Mouse (Mus musculus) left cerebral cortex, adult 18-20 months (tissue): ENCODE measurements around the gene Dmpk. TPM values are rescaled to one million over a fixed set of nuclear protein-coding genes. Genes with fewer than 3 reads are reported as not detected.
A peak's percentile ranks its signal among the peaks of the same experiment; 100 is the strongest.

ENCODE experiments used
- DNase-seq, 2 experiments: peaks; one replicate each; pipeline ENCODE4 v3.0.0; 2021 to 2022; ENCODE audit warnings: low spot score in 2 of 2, mixed read lengths in 1 of 2
- microRNA-seq, 2 experiments: library from miRNA; unstranded; fragments of <30 nt; microRNA quantifications; one replicate each; pipeline ENCODE4 v1.2.0; 2021
- total RNA-seq, 2 experiments: library from RNA; stranded (reverse); gene quantifications; 2 replicates each; pipeline ENCODE4 v1.2.3; 2021

Dmpk gene
- total RNA-seq, 2 experiments from 2014 or later = 26.6 to 32.0 TPM

DNA sequence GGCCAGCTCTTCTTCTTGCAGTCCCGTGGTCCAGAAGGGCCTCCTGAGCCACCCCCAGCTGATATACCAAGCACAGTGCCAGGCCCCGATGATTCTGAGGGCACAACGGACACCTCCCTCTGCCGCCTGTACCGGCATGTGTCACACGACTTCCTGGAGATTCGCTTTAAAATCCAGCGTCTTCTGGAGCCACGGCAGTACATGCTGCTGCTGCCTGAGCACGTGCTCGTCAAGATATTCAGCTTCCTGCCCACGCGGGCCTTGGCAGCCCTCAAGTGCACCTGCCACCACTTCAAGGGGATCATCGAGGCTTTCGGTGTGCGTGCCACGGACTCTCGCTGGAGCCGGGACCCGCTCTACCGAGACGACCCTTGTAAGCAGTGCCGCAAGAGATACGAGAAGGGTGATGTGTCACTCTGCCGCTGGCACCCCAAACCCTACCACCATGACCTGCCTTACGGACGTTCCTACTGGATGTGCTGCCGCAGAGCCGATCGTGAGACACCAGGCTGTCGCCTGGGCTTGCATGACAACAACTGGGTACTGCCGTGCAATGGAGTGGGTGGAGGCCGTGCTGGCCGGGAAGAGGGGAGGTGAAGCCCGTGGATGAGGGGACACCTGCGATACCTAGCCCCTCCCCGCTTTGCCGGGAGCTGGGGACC, 53.2 kb downstream of the Dmpk start:
- DNase-seq = peak; percentile 48 to 50

DNA sequence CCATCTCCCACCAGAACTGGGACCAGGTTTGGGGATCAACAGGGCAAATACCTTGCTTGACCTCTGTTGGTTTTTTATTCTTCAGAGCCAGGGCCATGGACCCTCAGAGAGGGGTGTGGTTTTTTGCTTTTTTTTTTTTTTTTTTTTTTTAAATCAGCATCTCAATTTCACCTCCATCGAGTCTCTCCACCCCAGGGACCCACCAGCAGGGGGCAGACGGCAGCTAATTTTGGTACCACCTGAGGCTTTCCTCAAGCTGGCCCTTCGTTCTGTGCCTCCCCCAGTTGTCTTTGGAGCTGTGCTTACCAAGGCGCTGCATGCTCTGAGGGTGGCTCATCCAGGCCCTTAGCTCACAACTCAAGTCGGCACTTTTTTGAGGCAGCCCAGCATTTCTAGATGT, 53.7 kb downstream of the Dmpk start:
- DNase-seq = peak; percentile 61 to 74

Small RNA genes lying within 50 kb of the gene (microRNA-seq; reads per million reads assigned to microRNA genes)
- 2.7 to 4.0 reads per million in 2 experiments for gene Mir3100

Other genes starting within 250 kb of the Dmpk start
- gene Mill2, start 243.9 kb upstream of the Dmpk start, total RNA-seq = 1 to 10 TPM; 2.3 to 3.0 TPM
- 10 to 100 TPM in 1 of 2 experiments, 1 to 10 TPM in 1; 9.5 to 19.9 TPM for gene Pglyrp1, start 212.5 kb upstream of the Dmpk start, total RNA-seq
- 10 to 100 TPM; 10.5 to 12.6 TPM for gene Ccdc61, start 173.4 kb upstream of the Dmpk start, total RNA-seq
- 10 to 100 TPM; 69.9 to 70.1 TPM for gene Nova2, start 158.0 kb upstream of the Dmpk start, total RNA-seq
- under 1 TPM; 0.40 to 0.49 TPM for gene Nanos2, start 96.4 kb upstream of the Dmpk start, total RNA-seq
- gene Mypop, start 92.6 kb upstream of the Dmpk start, total RNA-seq = 10 to 100 TPM; 53.8 to 59.5 TPM
- gene Irf2bp1, start 79.8 kb upstream of the Dmpk start, total RNA-seq = 10 to 100 TPM; 55.7 to 57.8 TPM
- not detected for gene Foxa3, start 60.3 kb upstream of the Dmpk start, total RNA-seq
- 100 to 1,000 TPM; 116 to 123 TPM for gene Sympk, start 59.5 kb upstream of the Dmpk start, total RNA-seq
- under 1 TPM in 1 of 2 experiments, not detected in 1; 0.35 TPM for gene Rsph6a, start 29.2 kb upstream of the Dmpk start, total RNA-seq
- 100 to 1,000 TPM; 143 TPM for gene Dmwd, start 7.6 kb upstream of the Dmpk start, total RNA-seq
- gene Six5, start 10.7 kb downstream of the Dmpk start, total RNA-seq = 1 to 10 TPM; 2.3 to 3.0 TPM
- under 1 TPM; 0.16 to 0.40 TPM for gene Gm4969, start 34.5 kb downstream of the Dmpk start, total RNA-seq
- gene Fbxo46, start 36.0 kb downstream of the Dmpk start, total RNA-seq = 10 to 100 TPM; 13.6 to 15.6 TPM
- gene Qpctl, start 65.4 kb downstream of the Dmpk start, total RNA-seq = 10 to 100 TPM; 15.0 to 17.0 TPM
- gene Snrpd2, start 65.9 kb downstream of the Dmpk start, total RNA-seq = 10 to 100 TPM; 73.9 to 78.5 TPM
- 1 to 10 TPM; 1.4 to 1.8 TPM for gene Gipr, start 82.3 kb downstream of the Dmpk start, total RNA-seq
- gene Eml2, start 92.6 kb downstream of the Dmpk start, total RNA-seq = 100 to 1,000 TPM; 141 to 147 TPM
- gene Gpr4, start 128.7 kb downstream of the Dmpk start, total RNA-seq = 1 to 10 TPM; 2.5 to 3.6 TPM
- gene Opa3, start 144.5 kb downstream of the Dmpk start, total RNA-seq = 10 to 100 TPM; 47.3 to 47.6 TPM
- 10 to 100 TPM; 13.6 to 15.1 TPM for gene Vasp, start 188.0 kb downstream of the Dmpk start, total RNA-seq
- not detected for gene Ppm1n, start 196.2 kb downstream of the Dmpk start, total RNA-seq
- gene Rtn2, start 198.8 kb downstream of the Dmpk start, total RNA-seq = 100 to 1,000 TPM; 128 to 129 TPM
- 10 to 100 TPM; 20.9 to 54.7 TPM for gene Fosb, start 226.2 kb downstream of the Dmpk start, total RNA-seq